Mouse (Mus musculus) ovary, postnatal 14 days (tissue): ENCODE results near the gene AU022751.
"Not testable (repeated sequence)": the region's sequence is repeated elsewhere in the genome, so short reads cannot be mapped to it uniquely, and the experiment has no call there.

Source experiments
- DNase-seq: peaks from one replicate; pipeline ENCODE4 v3.0.0; 2022; ENCODE audit warnings: low spot score

AU022751 gene

DNA sequence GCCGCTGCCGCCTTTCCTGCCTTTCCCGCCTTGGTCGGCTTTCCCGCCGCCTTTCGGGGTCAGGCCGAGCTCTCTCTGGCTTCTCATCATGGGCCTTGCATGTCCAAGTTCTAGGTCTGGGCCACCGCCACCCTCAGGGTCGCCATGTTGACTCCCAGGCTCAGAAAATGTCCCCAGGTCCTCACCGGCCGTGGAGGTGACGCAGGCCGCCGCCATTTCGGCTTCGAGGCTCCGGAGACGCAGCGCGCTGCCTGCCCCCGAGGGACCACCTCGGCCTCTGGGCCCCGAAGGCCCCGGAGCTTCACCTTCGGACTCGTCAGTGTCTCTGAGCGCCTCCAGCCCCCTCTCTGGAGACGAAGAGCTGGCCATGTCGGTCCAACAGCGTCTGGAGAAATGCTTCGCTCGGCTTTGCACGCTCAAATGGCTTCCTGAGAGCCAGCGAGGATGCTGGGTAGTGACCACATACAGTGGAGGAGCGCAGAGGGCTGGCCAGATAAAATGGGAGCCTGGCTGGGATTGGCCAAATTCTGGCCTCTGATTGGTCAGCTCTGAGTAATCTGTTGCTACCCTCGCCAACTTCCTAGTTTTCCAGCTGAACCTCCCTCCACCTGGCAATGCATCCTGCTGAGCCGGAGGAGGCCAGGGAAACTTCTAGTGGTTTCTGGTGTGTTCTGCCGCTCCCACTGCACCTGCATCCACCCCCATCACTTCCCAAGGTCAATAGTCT, at the start of gene AU022751:
AU022751 (minus strand) TSS at position 466 of the 727 bp plus-strand sequence.
- no peak for DNase-seq

DNA sequence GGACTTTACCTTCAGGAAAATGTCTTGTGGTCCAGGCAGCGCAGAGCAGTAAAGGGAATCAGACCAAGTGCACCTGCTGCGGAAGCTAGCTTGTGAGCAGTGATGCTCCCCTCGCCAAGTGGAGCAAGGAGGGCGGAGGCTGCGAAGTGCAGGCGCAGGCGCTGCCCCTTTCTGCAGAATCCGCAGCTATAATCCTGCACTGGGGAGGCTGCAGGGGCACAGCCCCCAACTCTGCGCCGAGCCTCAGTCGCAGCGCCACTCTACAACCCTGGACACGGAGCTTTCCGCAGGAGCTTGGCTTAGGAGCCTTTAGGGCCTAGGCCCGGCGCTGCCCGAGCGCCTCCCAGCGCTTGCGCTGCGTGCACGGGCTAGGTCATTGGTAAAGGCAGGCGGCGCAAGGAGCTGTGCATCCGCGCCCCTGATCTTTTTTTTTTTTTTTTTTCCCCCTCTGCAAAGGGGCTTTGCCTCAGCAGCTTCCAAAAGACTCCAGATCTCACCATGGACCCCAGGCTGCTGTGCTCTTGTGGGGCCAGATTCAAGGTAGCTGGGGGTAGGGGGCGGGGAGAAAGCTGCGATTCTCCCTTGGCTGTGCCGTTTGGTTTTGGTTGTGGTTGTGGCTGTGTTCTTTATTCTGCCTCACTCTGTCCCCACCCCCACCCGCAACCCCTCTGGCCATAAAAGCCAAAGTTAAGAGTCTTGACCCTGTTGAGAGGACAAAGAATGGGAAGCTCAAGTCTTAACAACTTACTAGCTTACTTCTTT, 9.0 kb upstream of the AU022751 start:
- DNase-seq = no peak

DNA sequence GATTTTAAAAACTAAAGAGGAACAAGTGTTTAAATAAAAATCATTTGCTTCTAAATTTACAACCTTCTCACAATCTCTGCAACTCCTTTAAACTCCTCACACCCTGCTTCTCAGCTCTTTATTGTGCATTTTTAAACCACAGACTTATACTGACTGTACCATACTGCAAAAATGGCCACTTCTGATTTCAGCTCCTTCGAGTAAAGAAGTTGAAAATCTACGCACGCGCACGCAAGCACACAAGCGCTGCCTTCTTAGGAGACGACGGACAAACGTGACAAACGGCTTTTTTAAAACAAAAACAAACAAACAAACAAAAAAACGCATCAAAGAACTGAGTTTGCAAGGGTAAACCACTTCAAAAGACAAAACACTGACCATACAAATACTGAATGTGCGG, 8.3 kb upstream of the AU022751 start:
- DNase-seq = no peak

DNA sequence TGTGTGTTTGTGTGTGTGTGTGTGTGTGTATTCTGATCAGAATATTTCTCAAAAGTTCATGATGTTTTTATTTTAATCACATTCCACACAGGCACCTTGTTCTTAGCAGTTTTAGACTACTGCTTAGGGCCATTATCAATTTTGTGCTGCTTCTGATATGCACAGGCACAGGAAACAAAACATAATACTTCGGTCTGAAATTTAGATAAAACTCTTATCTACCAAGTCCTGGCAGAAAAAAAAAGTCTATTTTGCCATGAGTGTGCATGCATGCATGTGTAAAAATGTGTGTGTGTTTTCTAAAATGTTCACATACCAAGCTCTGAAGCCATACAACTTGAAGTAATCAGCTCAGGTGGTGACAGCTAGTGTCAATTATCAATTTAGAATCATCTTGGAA, 21.7 kb downstream of the AU022751 start:
- no peak for DNase-seq

DNA sequence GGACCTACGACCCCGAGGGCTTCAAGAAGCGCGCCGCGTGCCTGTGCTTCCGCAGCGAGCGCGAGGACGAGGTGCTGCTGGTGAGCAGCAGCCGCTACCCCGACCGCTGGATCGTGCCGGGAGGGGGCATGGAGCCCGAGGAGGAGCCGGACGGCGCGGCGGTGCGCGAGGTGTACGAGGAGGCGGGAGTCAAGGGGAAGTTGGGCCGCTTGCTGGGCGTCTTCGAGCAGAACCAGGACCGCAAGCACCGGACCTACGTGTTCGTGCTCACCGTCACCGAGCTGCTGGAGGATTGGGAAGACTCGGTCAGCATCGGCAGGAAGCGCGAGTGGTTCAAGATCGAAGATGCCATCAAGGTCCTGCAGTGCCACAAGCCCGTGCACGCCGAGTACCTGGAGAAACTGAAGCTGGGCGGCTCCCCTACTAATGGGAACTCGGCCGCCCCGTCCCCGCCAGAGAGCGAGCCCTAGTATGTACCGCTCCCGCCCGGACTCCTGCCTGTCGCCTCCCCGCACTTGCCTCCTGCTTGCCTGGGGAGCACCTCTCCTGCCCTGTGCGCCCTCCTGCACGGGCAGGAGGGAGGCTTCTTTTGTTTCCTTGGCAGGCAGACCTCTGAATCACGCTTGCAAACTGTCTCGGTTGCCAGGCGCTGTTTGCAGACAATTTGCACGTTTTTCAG, 35.1 kb downstream of the AU022751 start:
- DNase-seq = not testable (repeated sequence)

DNA sequence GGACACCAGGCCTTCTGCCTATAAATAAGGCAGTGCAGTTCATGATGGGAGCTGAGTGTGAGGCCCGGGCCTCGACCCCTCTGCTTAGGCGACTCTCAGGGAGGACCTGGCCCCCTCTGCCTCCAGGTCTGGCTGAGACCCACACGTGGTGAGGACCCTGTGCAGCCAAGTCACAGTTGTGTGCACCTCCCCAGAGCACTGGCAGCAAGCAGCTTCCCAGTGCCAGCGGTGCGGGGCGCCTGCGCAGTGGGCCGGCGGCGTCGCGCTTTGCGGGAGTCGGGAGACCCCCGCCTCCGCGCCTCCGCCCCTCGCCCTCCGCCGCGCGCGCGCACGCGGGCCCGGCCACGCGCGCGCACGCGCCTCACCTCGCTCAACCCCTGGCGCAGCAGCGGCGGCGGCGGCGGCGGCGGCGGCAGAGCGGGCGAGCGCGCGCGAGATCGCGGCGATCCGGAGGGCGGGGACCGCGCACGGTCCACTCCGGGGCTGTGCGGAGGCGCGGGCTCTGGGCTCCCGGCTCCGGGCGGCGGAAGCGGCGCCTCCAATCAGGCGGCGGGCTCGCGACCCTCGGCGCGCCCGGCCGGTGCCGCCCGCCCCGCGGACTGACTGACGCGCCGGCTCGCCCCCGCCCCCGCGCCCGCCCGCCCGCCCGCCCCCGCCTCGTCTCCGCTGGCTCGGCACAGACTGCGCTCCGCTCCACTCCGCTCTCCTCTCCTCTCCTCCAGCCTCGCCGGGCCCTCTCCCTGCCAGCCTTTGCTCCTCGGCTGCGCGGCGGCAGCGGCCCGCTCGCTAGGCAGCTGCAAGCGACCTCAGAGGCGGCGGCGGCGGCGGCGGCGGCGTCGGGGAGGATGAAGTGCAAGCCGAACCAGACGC, 35.9 kb downstream of the AU022751 start, which contains the start of gene Nudt11:
Nudt11 (plus strand) TSS at position 388 of the 870 bp plus-strand sequence.
- DNase-seq = peak; percentile 7
